ENCODE assay signal across 8 mouse cellular contexts in the genomic region with DNA sequence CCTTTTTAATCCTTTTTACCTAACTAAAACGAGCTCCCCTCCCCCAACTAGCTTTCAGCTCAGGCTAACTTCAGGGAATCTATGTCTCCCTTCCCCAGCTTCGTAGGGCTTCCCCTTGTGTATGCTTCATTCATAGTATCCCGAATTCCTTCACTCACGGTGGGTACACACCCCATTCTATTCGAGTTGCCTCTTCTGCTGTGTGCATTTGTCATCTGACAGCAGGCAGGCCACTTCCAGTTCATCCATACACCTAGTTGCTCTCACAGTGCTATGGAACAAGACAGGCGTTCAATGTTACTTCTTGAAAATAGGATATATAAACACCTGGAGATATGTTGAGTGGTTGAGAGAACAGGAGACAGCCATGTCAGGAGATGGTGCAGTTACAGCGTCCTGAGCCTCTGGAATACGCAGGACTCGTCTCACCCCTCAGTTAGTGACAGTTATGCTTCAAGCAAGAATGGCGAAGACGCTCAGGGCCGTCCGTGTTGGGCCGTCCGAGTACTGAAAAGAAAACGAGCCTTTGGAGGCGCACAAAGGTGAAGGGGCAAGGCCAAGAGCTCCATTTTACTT. TPM values are rescaled to one million over a fixed set of nuclear protein-coding genes. Genes with fewer than 3 reads are reported as not detected.
A peak's percentile ranks its signal among the peaks of the same experiment; 100 is the strongest.
DNase-seq lines count a peak whose midpoint lies in the region; ATAC-seq and TF ChIP-seq lines count a peak whose summit lies in the region.

No protein-coding gene starts in this region.

- intact Hi-C loops in gastrocnemius, postnatal 14 days (cut with DNase I; ENCODE audit: low total_unique reads) = loop anchor here (10.0 kb wide), 1 partner anchor 53 kb away; no protein-coding TSS in a partner anchor

- peak overlapping the region; percentile 85 to 90 for H3K27ac ChIP-seq in heart, embryonic 14.5 days (replicated peaks in 1 of 2; ENCODE audit: control insufficient read depth in 1 of 2, insufficient read depth in 1 of 2, low read depth in 2 of 2, low read length in 2 of 2)
- H3K27ac ChIP-seq in forebrain, embryonic 11.5 days (ENCODE audit: low read depth, low read length) = no peak overlapping the region
- peak overlapping the region; percentile 91 for H3K27ac ChIP-seq in liver, embryonic 11.5 days (ENCODE audit: low read depth, low read length)
- peak overlapping the region; percentile 94 for H3K27ac ChIP-seq in stomach, postnatal 0 days (replicated peaks)

- H3K9me3 ChIP-seq in heart, embryonic 14.5 days (ENCODE audit: control insufficient read depth, low read length) = no peaks in the 10 kb centered on the region
- no peaks in the 10 kb centered on the region for H3K9me3 ChIP-seq in G1E (replicated peaks)
- no peaks in the 10 kb centered on the region for H3K9me3 ChIP-seq in forebrain, embryonic 11.5 days (ENCODE audit: control insufficient read depth, low read length)
- no peaks in the 10 kb centered on the region for H3K9me3 ChIP-seq in liver, embryonic 11.5 days (ENCODE audit: control insufficient read depth, low read length)
- no peaks in the 10 kb centered on the region for H3K9me3 ChIP-seq in stomach, postnatal 0 days (ENCODE audit: control insufficient read depth, low read length)

- H3K4me1 ChIP-seq in heart, embryonic 14.5 days (ENCODE audit: control insufficient read depth in 2 of 2, insufficient read depth in 2 of 2, low read length in 2 of 2) = peaks cover 2 to 13% of the 10 kb centered on the region in 2 experiments; a peak in 3 of 4 replicates
- H3K4me1 ChIP-seq in G1E (ENCODE audit: insufficient read depth, low read depth, low read length) = peaks cover 35% of the 10 kb centered on the region
- peaks cover 2% of the 10 kb centered on the region; the same call in 1 of the 2 replicates for H3K4me1 ChIP-seq in forebrain, embryonic 11.5 days (replicated peaks; ENCODE audit: control insufficient read depth, insufficient read depth, low read length)
- peaks cover 8% of the 10 kb centered on the region; the same call in 1 of the 2 replicates for H3K4me1 ChIP-seq in liver, embryonic 11.5 days (replicated peaks; ENCODE audit: control insufficient read depth, insufficient read depth, low read length)
- peaks cover 3% of the 10 kb centered on the region for H3K4me1 ChIP-seq in stomach, postnatal 0 days (replicated peaks; ENCODE audit: control insufficient read depth, insufficient read depth)

- WGBS in heart, embryonic 14.5 days = 5% methylated on average over 17 of the region's 17 CpGs
- 8% methylated on average over 17 of the region's 17 CpGs for WGBS in forebrain, embryonic 11.5 days
- WGBS in liver, embryonic 11.5 days = 4% methylated on average over 17 of the region's 17 CpGs
- WGBS in stomach, postnatal 0 days = 2% methylated on average over 17 of the region's 17 CpGs

- peaks cover 23% of the 10 kb centered on the region for H3K36me3 ChIP-seq in heart, embryonic 14.5 days (ENCODE audit: control insufficient read depth, insufficient read depth, low read length)
- H3K36me3 ChIP-seq in G1E (replicated peaks) = peaks cover 42% of the 10 kb centered on the region
- no peaks in the 10 kb centered on the region for H3K36me3 ChIP-seq in forebrain, embryonic 11.5 days (ENCODE audit: control insufficient read depth, insufficient read depth, low read length)
- H3K36me3 ChIP-seq in liver, embryonic 11.5 days (ENCODE audit: control insufficient read depth, insufficient read depth, low read length) = no peaks in the 10 kb centered on the region
- H3K36me3 ChIP-seq in stomach, postnatal 0 days (ENCODE audit: control insufficient read depth, insufficient read depth, low read length) = 0 out of 2 replicates have a peak, but pooled peaks cover 8% of the 10 kb centered on the region

- H3K9ac ChIP-seq in heart, embryonic 14.5 days (ENCODE audit: low read length) = peak overlapping the region; percentile 83
- peak overlapping the region; percentile 68 for H3K9ac ChIP-seq in forebrain, embryonic 11.5 days (ENCODE audit: low read length)
- H3K9ac ChIP-seq in liver, embryonic 11.5 days (ENCODE audit: low read depth, low read length) = peak overlapping the region; percentile 76
- H3K9ac ChIP-seq in stomach, postnatal 0 days (ENCODE audit: low read length) = peak overlapping the region; percentile 68

- DNase-seq in heart, adult 18-20 months = no peak
- no peak for DNase-seq in G1E (ENCODE audit: low spot score)
- DNase-seq in forebrain, embryonic 11.5 days (ENCODE audit: low spot score) = no peak
- no peak for DNase-seq in liver, embryonic 11.5 days (ENCODE audit: low spot score)
- peak; percentile 19 for DNase-seq in stomach, postnatal 0 days (ENCODE audit: low spot score)
- no peak for DNase-seq in gastrocnemius, postnatal 14 days
- no peak for DNase-seq in layer of hippocampus, adult 8-10 months (ENCODE audit: low spot score in 2 of 2)

- H3K27me3 ChIP-seq in heart, embryonic 14.5 days (ENCODE audit: control insufficient read depth, insufficient read depth, low read length) = no peaks in the 10 kb centered on the region
- H3K27me3 ChIP-seq in G1E (ENCODE audit: insufficient read depth, low read length) = no peaks in the 10 kb centered on the region
- no peaks in the 10 kb centered on the region for H3K27me3 ChIP-seq in forebrain, embryonic 11.5 days (ENCODE audit: control insufficient read depth, insufficient read depth, low read length)
- H3K27me3 ChIP-seq in liver, embryonic 11.5 days (replicated peaks; ENCODE audit: control insufficient read depth, insufficient read depth, low read length) = no peaks in the 10 kb centered on the region
- no peaks in the 10 kb centered on the region for H3K27me3 ChIP-seq in stomach, postnatal 0 days (ENCODE audit: control insufficient read depth, insufficient read depth, low read length)

- TF ChIP-seq EP300 in stomach, postnatal 0 days (optimal IDR thresholded peaks at IDR 0.05) = no peak

- peak overlapping the region; percentile 70 to 89 for H3K4me3 ChIP-seq in heart, embryonic 14.5 days (ENCODE audit: control insufficient read depth in 1 of 2, insufficient read depth in 1 of 2, low read depth in 1 of 2, low read length in 2 of 2)
- peak overlapping the region; percentile 74 for H3K4me3 ChIP-seq in G1E (ENCODE audit: low read depth, low read length)
- H3K4me3 ChIP-seq in forebrain, embryonic 11.5 days (ENCODE audit: low read depth, low read length) = peak overlapping the region; percentile 56
- H3K4me3 ChIP-seq in liver, embryonic 11.5 days (ENCODE audit: low read depth, low read length) = peak overlapping the region; percentile 64
- H3K4me3 ChIP-seq in stomach, postnatal 0 days (ENCODE audit: low read depth, low read length) = peak overlapping the region; percentile 58

- TF ChIP-seq CTCF in G1E (IDR thresholded peaks at IDR 0.05; ENCODE audit: low read depth, low read length) = no peak
- TF ChIP-seq CTCF in stomach, postnatal 0 days (IDR thresholded peaks at IDR 0.05; ENCODE audit: low read depth) = no peak

- peak overlapping the region; percentile 83 for H3K4me2 ChIP-seq in heart, embryonic 14.5 days (ENCODE audit: low read length)
- H3K4me2 ChIP-seq in forebrain, embryonic 11.5 days (ENCODE audit: low read depth, low read length, severe bottlenecking) = peak overlapping the region; percentile 69
- H3K4me2 ChIP-seq in liver, embryonic 11.5 days = peak overlapping the region; percentile 86
- H3K4me2 ChIP-seq in stomach, postnatal 0 days (replicated peaks; ENCODE audit: low read depth) = peak overlapping the region; percentile 63

- ATAC-seq in heart, embryonic 14.5 days (ENCODE audit: insufficient number of reproducible peaks, insufficient read depth, low FRiP score, low read depth) = no peak
- no peak for ATAC-seq in G1E (ENCODE audit: extremely low read depth, insufficient number of reproducible peaks, low FRiP score, poor library complexity, severe bottlenecking)
- ATAC-seq in forebrain, embryonic 11.5 days (replicated peaks; ENCODE audit: low FRiP score) = no peak; the same call in 1 of the 2 replicates
- peak; percentile 26 for ATAC-seq in liver, embryonic 11.5 days (replicated peaks; ENCODE audit: low FRiP score)
- peak; percentile 41 for ATAC-seq in stomach, postnatal 0 days (ENCODE audit: low FRiP score, low TSS enrichment)

RNA-seq across cellular contexts. Expression of a gene that starts 0.4 kb away (rescaled TPM):
- 9.0 and 9.1 TPM in 2 replicates for polyA plus RNA-seq in heart, embryonic 14.5 days (2014; fragmentation: Nextera tagmentation; extraction: Ambion mirVana)
- 1 to 10 TPM; 4.1 to 5.8 TPM for total RNA-seq in heart, adult 18-20 months (2021)
- total RNA-seq in G1E (2014; fragmentation: Nextera tagmentation) (6.4 and 13.3 TPM in 2 replicates), G1E (2017) (9.1 and 9.2 TPM in 2 replicates)
- polyA plus RNA-seq in G1E (2012) = 1.0 and 1.7 TPM in 2 replicates
- polyA plus RNA-seq in forebrain, embryonic 11.5 days (2014; fragmentation: Nextera tagmentation; extraction: Ambion mirVana) = 12.6 and 14.0 TPM in 2 replicates
- 15.7 and 16.0 TPM in 2 replicates for polyA plus RNA-seq in liver, embryonic 11.5 days (2014; fragmentation: Nextera tagmentation; extraction: Ambion mirVana)
- 7.2 and 8.3 TPM in 2 replicates for polyA plus RNA-seq in stomach, postnatal 0 days (2015; fragmentation: Nextera tagmentation; extraction: Ambion mirVana)
- 1 to 10 TPM; 3.4 to 4.4 TPM for total RNA-seq in gastrocnemius, postnatal 14 days (2021)
- total RNA-seq in layer of hippocampus, adult 8-10 months (2022) = 10 to 100 TPM in 1 of 4 experiments, 1 to 10 TPM in 3; 5.4 to 10.9 (median 6.7) TPM

RNA-seq across cellular contexts. Expression of a gene that starts 7.2 kb away (rescaled TPM):
- polyA plus RNA-seq in heart, embryonic 14.5 days (2014; fragmentation: Nextera tagmentation; extraction: Ambion mirVana) = 28.5 and 31.5 TPM in 2 replicates
- 10 to 100 TPM; 10.4 to 12.1 TPM for total RNA-seq in heart, adult 18-20 months (2021)
- total RNA-seq in G1E (2014; fragmentation: Nextera tagmentation) (29.3 and 35.3 TPM in 2 replicates), G1E (2017) (20.6 and 21.9 TPM in 2 replicates)
- 14.8 and 18.0 TPM in 2 replicates for polyA plus RNA-seq in G1E (2012)
- polyA plus RNA-seq in forebrain, embryonic 11.5 days (2014; fragmentation: Nextera tagmentation; extraction: Ambion mirVana) = 33.4 and 40.3 TPM in 2 replicates
- 33.0 and 40.0 TPM in 2 replicates for polyA plus RNA-seq in liver, embryonic 11.5 days (2014; fragmentation: Nextera tagmentation; extraction: Ambion mirVana)
- polyA plus RNA-seq in stomach, postnatal 0 days (2015; fragmentation: Nextera tagmentation; extraction: Ambion mirVana) = 19.7 and 19.8 TPM in 2 replicates
- total RNA-seq in gastrocnemius, postnatal 14 days (2021) = 1 to 10 TPM; 7.1 to 8.6 TPM
- 10 to 100 TPM; 21.2 to 34.8 (median 31.2) TPM for total RNA-seq in layer of hippocampus, adult 8-10 months (2022)

RNA-seq across cellular contexts. Expression of a gene that starts 7.7 kb away (rescaled TPM):
- polyA plus RNA-seq in heart, embryonic 14.5 days (2014; fragmentation: Nextera tagmentation; extraction: Ambion mirVana) = 27.5 and 33.4 TPM in 2 replicates
- 10 to 100 TPM; 11.3 to 16.5 TPM for total RNA-seq in heart, adult 18-20 months (2021)
- total RNA-seq in G1E (2014; fragmentation: Nextera tagmentation) = 59.2 and 70.6 TPM in 2 replicates
- total RNA-seq in G1E (2017) = 23.1 and 23.5 TPM in 2 replicates
- polyA plus RNA-seq in G1E (2012) = 1.2 and 2.0 TPM in 2 replicates
- 28.7 and 31.2 TPM in 2 replicates for polyA plus RNA-seq in forebrain, embryonic 11.5 days (2014; fragmentation: Nextera tagmentation; extraction: Ambion mirVana)
- 16.2 and 17.5 TPM in 2 replicates for polyA plus RNA-seq in liver, embryonic 11.5 days (2014; fragmentation: Nextera tagmentation; extraction: Ambion mirVana)
- 36.8 and 41.3 TPM in 2 replicates for polyA plus RNA-seq in stomach, postnatal 0 days (2015; fragmentation: Nextera tagmentation; extraction: Ambion mirVana)
- 10 to 100 TPM in 1 of 2 experiments, 1 to 10 TPM in 1; 7.9 to 11.9 TPM for total RNA-seq in gastrocnemius, postnatal 14 days (2021)
- total RNA-seq in layer of hippocampus, adult 8-10 months (2022) = 10 to 100 TPM; 23.3 to 33.3 (median 29.2) TPM

RNA-seq across cellular contexts. Expression of a gene that starts 15.5 kb away (rescaled TPM):
- 312 and 322 TPM in 2 replicates for polyA plus RNA-seq in heart, embryonic 14.5 days (2014; fragmentation: Nextera tagmentation; extraction: Ambion mirVana)
- total RNA-seq in heart, adult 18-20 months (2021) = 100 to 1,000 TPM; 136 to 143 TPM
- total RNA-seq in G1E (2014; fragmentation: Nextera tagmentation) (not detected in 2 replicates), G1E (2017) (not detected in 2 replicates)
- polyA plus RNA-seq in G1E (2012) = not detected in 2 replicates
- 0.73 TPM in 1 of 2 replicates, not detected in the other for polyA plus RNA-seq in forebrain, embryonic 11.5 days (2014; fragmentation: Nextera tagmentation; extraction: Ambion mirVana)
- 1.3 and 2.3 TPM in 2 replicates for polyA plus RNA-seq in liver, embryonic 11.5 days (2014; fragmentation: Nextera tagmentation; extraction: Ambion mirVana)
- polyA plus RNA-seq in stomach, postnatal 0 days (2015; fragmentation: Nextera tagmentation; extraction: Ambion mirVana) = 21.6 and 23.4 TPM in 2 replicates
- 100 to 1,000 TPM; 130 to 134 TPM for total RNA-seq in gastrocnemius, postnatal 14 days (2021)
- 1 to 10 TPM in 2 of 4 experiments, under 1 TPM in 1, not detected in 1; 0.91 to 2.1 (median 1.5) TPM for total RNA-seq in layer of hippocampus, adult 8-10 months (2022)

RNA-seq across cellular contexts. Expression of a gene that starts 16.5 kb away (rescaled TPM):
- polyA plus RNA-seq in heart, embryonic 14.5 days (2014; fragmentation: Nextera tagmentation; extraction: Ambion mirVana) = 1,286 and 1,345 TPM in 2 replicates
- 1,000 to 10,000 TPM; 3,376 to 3,486 TPM for total RNA-seq in heart, adult 18-20 months (2021)
- not detected in 2 replicates for total RNA-seq in G1E (2014; fragmentation: Nextera tagmentation)
- total RNA-seq in G1E (2017) = 0.11 TPM in 1 of 2 replicates, not detected in the other
- not detected in 2 replicates for polyA plus RNA-seq in G1E (2012)
- polyA plus RNA-seq in forebrain, embryonic 11.5 days (2014; fragmentation: Nextera tagmentation; extraction: Ambion mirVana) = 5.5 and 6.0 TPM in 2 replicates
- polyA plus RNA-seq in liver, embryonic 11.5 days (2014; fragmentation: Nextera tagmentation; extraction: Ambion mirVana) = 8.0 and 13.7 TPM in 2 replicates
- polyA plus RNA-seq in stomach, postnatal 0 days (2015; fragmentation: Nextera tagmentation; extraction: Ambion mirVana) = 147 and 174 TPM in 2 replicates
- 100 to 1,000 TPM; 804 to 989 TPM for total RNA-seq in gastrocnemius, postnatal 14 days (2021)
- 100 to 1,000 TPM; 136 to 196 (median 167) TPM for total RNA-seq in layer of hippocampus, adult 8-10 months (2022)

Comparison
In these comparisons a context has a peak if more than half of its experiments do, and no peak if none do; other contexts are left out.
1. ATAC-seq: peak in liver, embryonic 11.5 days (single experiment) and stomach, postnatal 0 days (single experiment); none in heart, embryonic 14.5 days (single experiment), G1E (single experiment) and forebrain, embryonic 11.5 days (single experiment).
2. Peak in every context shown above with its lines, with median percentiles within 50 percentile points of each other: H3K4me2 ChIP-seq, H3K4me3 ChIP-seq and H3K9ac ChIP-seq.